Mouse (Mus musculus): ENCODE data around the gene Cpt1a.

DNA sequence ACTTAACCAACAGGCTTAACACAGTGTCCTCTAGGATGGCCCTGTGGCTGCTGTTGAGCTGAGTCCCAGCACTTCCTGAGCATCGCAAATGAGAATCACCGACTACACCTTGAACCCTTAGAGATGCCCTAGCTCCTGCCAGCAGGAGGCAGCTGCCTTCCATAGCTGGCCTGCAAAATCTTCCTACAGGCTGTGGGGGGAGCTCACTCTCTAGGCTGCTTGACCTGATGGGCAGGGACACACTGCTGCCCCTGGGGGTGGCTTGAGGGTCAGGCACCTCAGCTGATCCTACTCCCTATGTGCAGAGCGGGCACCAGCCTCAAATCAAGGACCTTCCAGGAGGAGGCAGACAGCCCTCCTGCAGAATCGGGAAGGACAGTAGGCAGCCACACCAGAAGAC lies 35.5 kb downstream of the Cpt1a start:
- no peak for TF ChIP-seq POLR2A (IDR thresholded peaks at IDR 0.05; ENCODE audit: low read depth, low read length)
- no peak for TF ChIP-seq CTCF (IDR thresholded peaks at IDR 0.05; ENCODE audit: extremely low read depth, insufficient read depth, insufficient read length, insufficient replicate concordance)

Measured in spleen, adult 2 months (tissue).